Mouse (Mus musculus): ENCODE results near the gene Fzd9. TPM values are rescaled to one million over a fixed set of nuclear protein-coding genes. Genes with fewer than 3 reads are reported as not detected.

Fzd9 gene
- polyA plus RNA-seq, 1 experiment: 6.5 TPM

- H3ac ChIP-seq (ENCODE audit: control insufficient read depth, insufficient read length): no peak overlapping the region
- no peak for TF ChIP-seq REST (IDR thresholded peaks at IDR 0.05; ENCODE audit: insufficient read depth, insufficient read length)
- TF ChIP-seq TCF3 (IDR thresholded peaks at IDR 0.05; ENCODE audit: insufficient read length, low read depth): no peak
- TF ChIP-seq MYOG (IDR thresholded peaks at IDR 0.05; ENCODE audit: control insufficient read depth in 1 of 3, insufficient read depth in 1 of 3, insufficient read length in 2 of 3, low read depth in 2 of 3): no peak
- TF ChIP-seq MAX (IDR thresholded peaks at IDR 0.05; ENCODE audit: low read depth): no peak
- no peak for TF ChIP-seq POLR2A (IDR thresholded peaks at IDR 0.05; ENCODE audit: insufficient read length, low read depth)
- TF ChIP-seq POLR2AphosphoS2 (IDR thresholded peaks at IDR 0.05; ENCODE audit: insufficient read length, low read depth): no peak
- no peak for TF ChIP-seq TCF12 (IDR thresholded peaks at IDR 0.05; ENCODE audit: insufficient read depth, poor library complexity, severe bottlenecking)
- TF ChIP-seq USF1 (IDR thresholded peaks at IDR 0.05; ENCODE audit: low read depth): no peak
- TF ChIP-seq CEBPB (IDR thresholded peaks at IDR 0.05; ENCODE audit: insufficient read depth, poor library complexity, severe bottlenecking): no peak
- TF ChIP-seq SRF (IDR thresholded peaks at IDR 0.05; ENCODE audit: control insufficient read depth, insufficient read length, low read depth): no peak
- no peak for TF ChIP-seq MYOD1 (IDR thresholded peaks at IDR 0.05; ENCODE audit: control insufficient read depth in 1 of 3, insufficient read length in 2 of 3, low read depth in 2 of 3)
- no peak for TF ChIP-seq E2F4 (IDR thresholded peaks at IDR 0.05; ENCODE audit: insufficient read depth)
- H3K36me3 ChIP-seq (ENCODE audit: control insufficient read depth, insufficient read depth): peaks cover 31% of the 10 kb centered on the region
- no peak overlapping the region for H3K4me2 ChIP-seq (ENCODE audit: low read depth)
- H3K79me2 ChIP-seq (ENCODE audit: control insufficient read depth, insufficient read depth): no peaks in the 10 kb centered on the region
- no peak overlapping the region for H3K4me3 ChIP-seq
- no peaks in the 10 kb centered on the region for H3K27me3 ChIP-seq (ENCODE audit: control insufficient read depth, insufficient read depth, insufficient read length)
Observed at GRCm38 (mm10) chr5:135243166-135243565, 7.9 kb downstream of the Fzd9 start.

- Histone ChIP-seq H3ac (ENCODE audit: control insufficient read depth, insufficient read length) (no peak overlapping the region), H3K79me2 (ENCODE audit: control insufficient read depth, insufficient read depth) (no peaks in the 10 kb centered on the region), H3K4me2 (ENCODE audit: low read depth) (no peak overlapping the region), H3K36me3 (ENCODE audit: control insufficient read depth, insufficient read depth) (peaks cover 37% of the 10 kb centered on the region), H3K4me3 (no peak overlapping the region), H3K27me3 (ENCODE audit: control insufficient read depth, insufficient read depth, insufficient read length) (no peaks in the 10 kb centered on the region)
- no peak for TF ChIP-seq TCF12 (IDR thresholded peaks at IDR 0.05; ENCODE audit: insufficient read depth, poor library complexity, severe bottlenecking)
- peak in 1 of 3 experiments; percentile 65 for TF ChIP-seq MYOG (IDR thresholded peaks at IDR 0.05; ENCODE audit: control insufficient read depth in 1 of 3, insufficient read depth in 1 of 3, insufficient read length in 2 of 3, low read depth in 2 of 3)
- TF ChIP-seq CEBPB (IDR thresholded peaks at IDR 0.05; ENCODE audit: insufficient read depth, poor library complexity, severe bottlenecking): no peak
- TF ChIP-seq USF1 (IDR thresholded peaks at IDR 0.05; ENCODE audit: low read depth): no peak
- peak in 1 of 3 experiments; percentile 16 for TF ChIP-seq MYOD1 (IDR thresholded peaks at IDR 0.05; ENCODE audit: control insufficient read depth in 1 of 3, insufficient read length in 2 of 3, low read depth in 2 of 3)
Observed at GRCm38 (mm10) chr5:135242608-135243007, 8.4 kb downstream of the Fzd9 start.

- Histone ChIP-seq H3K4me2 (ENCODE audit: low read depth) (no peak overlapping the region), H3K36me3 (ENCODE audit: control insufficient read depth, insufficient read depth) (peaks cover 41% of the 10 kb centered on the region), H3K4me3 (no peak overlapping the region), H3K79me2 (ENCODE audit: control insufficient read depth, insufficient read depth) (no peaks in the 10 kb centered on the region), H3ac (ENCODE audit: control insufficient read depth, insufficient read length) (no peak overlapping the region), H3K27me3 (ENCODE audit: control insufficient read depth, insufficient read depth, insufficient read length) (no peaks in the 10 kb centered on the region)
- TF ChIP-seq SRF (IDR thresholded peaks at IDR 0.05; ENCODE audit: control insufficient read depth, insufficient read length, low read depth) (no peak), REST (IDR thresholded peaks at IDR 0.05; ENCODE audit: insufficient read depth, insufficient read length) (no peak), USF1 (IDR thresholded peaks at IDR 0.05; ENCODE audit: low read depth) (no peak), TCF3 (IDR thresholded peaks at IDR 0.05; ENCODE audit: insufficient read length, low read depth) (no peak), CEBPB (IDR thresholded peaks at IDR 0.05; ENCODE audit: insufficient read depth, poor library complexity, severe bottlenecking) (no peak), MAX (IDR thresholded peaks at IDR 0.05; ENCODE audit: low read depth) (no peak), TCF12 (IDR thresholded peaks at IDR 0.05; ENCODE audit: insufficient read depth, poor library complexity, severe bottlenecking) (no peak), E2F4 (IDR thresholded peaks at IDR 0.05; ENCODE audit: insufficient read depth) (no peak), MYOG (IDR thresholded peaks at IDR 0.05; ENCODE audit: control insufficient read depth in 1 of 3, insufficient read depth in 1 of 3, insufficient read length in 2 of 3, low read depth in 2 of 3) (no peak), POLR2A (IDR thresholded peaks at IDR 0.05; ENCODE audit: insufficient read length, low read depth) (no peak), MYOD1 (IDR thresholded peaks at IDR 0.05; ENCODE audit: control insufficient read depth in 1 of 3, insufficient read length in 2 of 3, low read depth in 2 of 3) (no peak), POLR2AphosphoS2 (IDR thresholded peaks at IDR 0.05; ENCODE audit: insufficient read length, low read depth) (no peak)
Observed at GRCm38 (mm10) chr5:135242136-135242535, 8.9 kb downstream of the Fzd9 start.

- TF ChIP-seq MYOD1 (IDR thresholded peaks at IDR 0.05; ENCODE audit: control insufficient read depth in 1 of 3, insufficient read length in 2 of 3, low read depth in 2 of 3) (peak in 1 of 3 experiments; percentile 21), E2F4 (IDR thresholded peaks at IDR 0.05; ENCODE audit: insufficient read depth) (no peak), MAX (IDR thresholded peaks at IDR 0.05; ENCODE audit: low read depth) (no peak)
- Histone ChIP-seq H3ac (ENCODE audit: control insufficient read depth, insufficient read length) (no peak overlapping the region), H3K27me3 (ENCODE audit: control insufficient read depth, insufficient read depth, insufficient read length) (no peaks in the 10 kb centered on the region), H3K79me2 (ENCODE audit: control insufficient read depth, insufficient read depth) (no peaks in the 10 kb centered on the region), H3K36me3 (ENCODE audit: control insufficient read depth, insufficient read depth) (peaks cover 46% of the 10 kb centered on the region), H3K4me2 (ENCODE audit: low read depth) (no peak overlapping the region), H3K4me3 (no peak overlapping the region)
Observed at GRCm38 (mm10) chr5:135241474-135241873, 9.6 kb downstream of the Fzd9 start.

GRCm38 (mm10) chr5:135238832-135239231, 12.2 kb downstream of the Fzd9 start:
- Histone ChIP-seq H3K79me2 (ENCODE audit: control insufficient read depth, insufficient read depth) (no peaks in the 10 kb centered on the region), H3ac (ENCODE audit: control insufficient read depth, insufficient read length) (no peak overlapping the region), H3K27me3 (ENCODE audit: control insufficient read depth, insufficient read depth, insufficient read length) (no peaks in the 10 kb centered on the region), H3K36me3 (ENCODE audit: control insufficient read depth, insufficient read depth) (peaks cover 62% of the 10 kb centered on the region), H3K4me2 (ENCODE audit: low read depth) (no peak overlapping the region), H3K4me3 (no peak overlapping the region)
- TF ChIP-seq MYOG (IDR thresholded peaks at IDR 0.05; ENCODE audit: control insufficient read depth in 1 of 3, insufficient read depth in 1 of 3, insufficient read length in 2 of 3, low read depth in 2 of 3) (no peak), E2F4 (IDR thresholded peaks at IDR 0.05; ENCODE audit: insufficient read depth) (no peak), CEBPB (IDR thresholded peaks at IDR 0.05; ENCODE audit: insufficient read depth, poor library complexity, severe bottlenecking) (no peak), MYOD1 (IDR thresholded peaks at IDR 0.05; ENCODE audit: control insufficient read depth in 1 of 3, insufficient read length in 2 of 3, low read depth in 2 of 3) (no peak), SRF (IDR thresholded peaks at IDR 0.05; ENCODE audit: control insufficient read depth, insufficient read length, low read depth) (no peak), USF1 (IDR thresholded peaks at IDR 0.05; ENCODE audit: low read depth) (no peak), REST (IDR thresholded peaks at IDR 0.05; ENCODE audit: insufficient read depth, insufficient read length) (no peak), POLR2AphosphoS2 (IDR thresholded peaks at IDR 0.05; ENCODE audit: insufficient read length, low read depth) (no peak), MAX (IDR thresholded peaks at IDR 0.05; ENCODE audit: low read depth) (no peak), POLR2A (IDR thresholded peaks at IDR 0.05; ENCODE audit: insufficient read length, low read depth) (no peak), TCF12 (IDR thresholded peaks at IDR 0.05; ENCODE audit: insufficient read depth, poor library complexity, severe bottlenecking) (no peak), TCF3 (IDR thresholded peaks at IDR 0.05; ENCODE audit: insufficient read length, low read depth) (no peak)
